Mouse (Mus musculus) heart, postnatal 25 days (tissue): ENCODE results near the gene Jade2. TPM values are rescaled to one million over a fixed set of nuclear protein-coding genes. Genes with fewer than 3 reads are reported as not detected.
A peak's percentile ranks its signal among the peaks of the same experiment; 100 is the strongest.

ENCODE experiments used
- DNase-seq: peaks from one replicate; pipeline ENCODE4 v3.0.0; 2022; ENCODE audit warnings: low spot score
- intact Hi-C: fragments of 180-260 bp; cut with DNase I; formaldehyde crosslinking; loops from one replicate; pipeline ENCODE4 v1.15.1; 2025
- total RNA-seq, 2 experiments: library from RNA; stranded (reverse); gene quantifications; 2 replicates each; pipeline ENCODE4 v1.2.3; 2021

The Jade2 gene
- total RNA-seq: 1 to 10 TPM; 6.5 to 8.8 TPM

DNA sequence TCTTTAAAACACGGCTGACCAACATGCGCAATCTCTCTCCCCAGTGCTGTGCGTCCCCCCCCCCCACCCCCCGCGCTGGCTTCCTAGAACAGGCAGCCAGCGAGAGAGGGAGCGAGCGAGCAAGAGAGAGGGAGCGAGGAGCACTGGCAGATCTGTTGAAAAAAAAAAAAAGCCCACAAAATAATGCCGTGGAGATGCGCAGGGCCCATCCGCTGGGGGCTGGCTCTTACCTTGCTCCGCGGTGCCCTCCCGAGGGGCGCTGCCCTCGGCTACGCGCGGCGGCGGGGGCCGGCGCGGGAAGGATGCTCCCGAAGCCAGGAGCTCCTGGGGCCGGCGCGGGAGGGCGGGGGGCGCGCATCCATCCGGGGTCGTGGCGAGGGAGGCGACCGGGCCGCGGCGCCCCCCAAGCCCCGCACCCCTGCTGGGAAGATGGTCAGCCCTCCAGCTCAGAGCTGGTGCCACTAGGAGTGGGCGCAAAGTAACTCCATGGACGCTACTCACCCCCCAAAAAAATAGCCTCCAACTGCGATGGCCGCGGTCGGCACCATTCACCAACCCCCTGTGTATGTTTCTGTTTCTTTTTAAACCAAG is at the start of gene Jade2:
Gene Jade2 (minus strand): TSS at position 573 of the 591 bp plus-strand sequence.
- intact Hi-C loops: loop anchor here (1.0 kb wide), 1 partner anchor 59 kb away; no protein-coding TSS in a partner anchor
- peak; percentile 34 for DNase-seq

DNA sequence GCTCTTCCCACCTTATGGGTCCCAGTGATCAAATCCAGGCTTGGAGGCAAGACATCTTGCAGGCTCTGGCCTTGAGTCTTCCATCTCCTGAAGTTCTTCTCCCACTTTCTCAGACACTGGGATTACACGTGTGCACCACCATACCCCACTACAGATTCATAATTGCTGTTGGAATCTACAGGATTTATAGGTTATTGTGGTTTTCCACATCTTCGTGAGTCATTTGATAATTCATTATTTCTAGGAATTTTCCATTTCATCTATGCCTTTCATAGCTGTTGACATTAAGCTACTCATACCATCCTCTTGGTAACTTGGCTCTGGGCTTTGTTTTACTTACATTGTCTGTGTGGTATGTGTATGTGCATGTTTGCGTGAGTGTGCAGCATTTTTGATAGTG is 46.8 kb upstream of the Jade2 start:
- no peak for DNase-seq
- intact Hi-C loops: no loop called here

DNA sequence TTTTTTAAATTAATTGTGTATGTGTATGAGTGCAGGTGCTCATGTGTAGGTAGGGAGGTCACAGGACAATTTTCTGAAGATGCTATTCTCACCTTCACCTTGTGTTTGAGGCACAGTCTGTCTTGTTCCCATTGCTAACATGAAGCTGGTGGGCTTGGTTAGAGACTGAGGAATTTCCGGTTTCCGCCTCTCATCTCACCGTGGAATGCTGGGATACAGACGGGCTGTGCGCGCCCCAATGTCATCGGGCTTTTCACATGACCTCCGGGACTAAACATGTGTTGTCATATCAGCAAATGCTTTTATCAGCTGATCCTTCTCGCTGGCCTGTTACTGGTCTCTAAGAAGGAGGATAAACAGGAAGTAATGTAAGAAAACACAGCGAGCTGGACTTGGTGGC is 42.2 kb upstream of the Jade2 start:
- intact Hi-C loops: loop anchor here (2.0 kb wide), 1 partner anchor 15 kb away; no protein-coding TSS in a partner anchor
- no peak for DNase-seq

DNA sequence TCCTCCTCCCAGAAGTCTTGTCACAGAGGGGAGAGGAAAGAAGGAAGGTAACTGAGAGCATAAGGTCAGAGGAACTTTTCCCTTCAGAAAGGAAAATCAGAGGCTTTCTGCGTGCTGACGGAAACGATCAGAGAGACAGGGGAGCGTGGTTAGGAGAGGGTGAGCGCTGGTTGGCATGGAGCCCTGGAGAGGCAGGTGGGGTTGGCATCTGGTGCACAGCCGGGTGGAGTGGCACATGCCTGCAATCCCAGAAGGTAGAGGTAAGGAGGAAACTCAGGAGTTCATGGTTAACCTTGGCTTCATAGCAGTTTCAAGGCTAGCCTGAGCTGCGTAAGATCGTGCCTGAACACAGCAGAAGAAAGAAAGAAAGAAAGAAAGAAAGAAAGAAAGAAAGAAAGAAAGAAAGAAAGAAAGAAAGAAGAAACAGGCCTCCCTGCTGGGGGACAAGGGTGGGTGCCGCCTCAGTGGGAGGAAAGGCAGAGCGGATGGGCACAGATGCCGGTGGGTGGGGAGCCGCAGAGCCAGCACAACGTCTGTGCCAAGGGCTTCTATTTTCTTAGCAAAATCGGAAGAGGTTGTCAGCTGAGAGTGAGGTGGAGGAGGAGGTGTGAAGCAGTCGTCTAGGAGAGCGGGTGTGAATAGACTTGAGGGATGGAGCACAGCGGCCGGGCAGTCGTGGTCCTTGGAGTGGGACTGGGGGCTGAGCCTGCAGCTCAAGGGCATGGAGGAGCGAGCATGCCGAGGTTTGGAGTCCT is 41.0 kb upstream of the Jade2 start:
- DNase-seq: no peak
- intact Hi-C loops: loop anchor here (2.0 kb wide), 1 partner anchor 16 kb away; no protein-coding TSS in a partner anchor

DNA sequence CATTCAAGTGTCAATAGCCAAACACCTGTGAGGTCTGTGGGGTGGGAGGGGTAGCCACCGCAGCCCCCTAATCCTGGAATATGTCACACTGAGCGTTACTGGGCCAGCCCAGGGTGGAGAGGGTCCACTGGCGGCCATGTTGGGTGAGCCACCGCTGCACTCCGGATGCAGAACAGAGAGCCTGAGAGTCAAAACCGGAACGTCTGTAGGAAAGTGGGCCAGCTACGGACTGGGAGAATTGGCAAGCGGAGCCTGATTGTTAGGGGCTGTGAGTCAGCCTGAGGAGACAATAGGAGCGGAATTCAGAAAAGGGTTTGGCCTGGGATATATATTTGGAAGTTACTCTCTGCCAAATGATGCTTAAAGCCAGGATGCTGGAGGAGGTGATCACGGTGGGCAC is 39.9 kb upstream of the Jade2 start:
- DNase-seq: peak; percentile 59
- intact Hi-C loops: loop anchor here (2.0 kb wide), 1 partner anchor 39 kb away; no protein-coding TSS in a partner anchor

DNA sequence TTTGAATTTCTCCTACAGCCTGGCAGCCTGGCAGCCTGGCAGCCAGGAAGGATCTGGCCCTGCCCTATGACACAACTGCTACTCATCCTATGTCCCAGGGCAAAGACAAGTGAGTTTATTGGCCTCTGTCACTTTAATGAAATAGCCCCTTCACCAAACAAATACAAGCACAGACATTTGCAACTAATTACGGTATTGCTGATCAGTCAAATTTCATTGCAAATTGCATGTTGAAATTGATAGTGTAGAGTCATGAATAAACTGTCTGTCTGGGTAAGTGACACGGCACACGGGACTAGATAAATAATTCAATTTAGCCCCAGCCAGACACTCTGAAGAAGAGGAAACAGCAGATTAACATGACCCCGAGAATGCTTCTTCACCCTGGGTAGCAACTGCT is 38.6 kb upstream of the Jade2 start:
- no peak for DNase-seq
- intact Hi-C loops: loop anchor here (2.0 kb wide), 1 partner anchor 37 kb away; no protein-coding TSS in a partner anchor

DNA sequence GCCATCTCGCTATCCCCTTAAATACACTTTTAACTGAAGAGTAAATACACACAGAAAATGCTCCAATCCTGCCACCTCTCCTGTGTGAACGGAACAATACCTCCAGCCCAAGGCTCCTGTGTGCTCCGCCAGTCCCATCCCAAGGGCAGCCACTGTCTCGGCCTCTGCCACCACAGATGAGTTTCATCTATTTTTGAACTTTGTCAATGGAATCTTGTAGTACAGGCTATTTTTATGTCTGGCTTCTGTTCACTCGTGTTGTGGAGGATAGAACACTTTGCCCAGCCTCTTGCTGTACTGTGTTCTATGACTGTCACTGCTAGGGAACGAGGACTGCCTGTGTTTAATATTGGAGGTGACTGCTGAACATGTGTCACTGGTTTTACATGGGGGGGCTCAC is 28.2 kb upstream of the Jade2 start:
- intact Hi-C loops: no loop called here

DNA sequence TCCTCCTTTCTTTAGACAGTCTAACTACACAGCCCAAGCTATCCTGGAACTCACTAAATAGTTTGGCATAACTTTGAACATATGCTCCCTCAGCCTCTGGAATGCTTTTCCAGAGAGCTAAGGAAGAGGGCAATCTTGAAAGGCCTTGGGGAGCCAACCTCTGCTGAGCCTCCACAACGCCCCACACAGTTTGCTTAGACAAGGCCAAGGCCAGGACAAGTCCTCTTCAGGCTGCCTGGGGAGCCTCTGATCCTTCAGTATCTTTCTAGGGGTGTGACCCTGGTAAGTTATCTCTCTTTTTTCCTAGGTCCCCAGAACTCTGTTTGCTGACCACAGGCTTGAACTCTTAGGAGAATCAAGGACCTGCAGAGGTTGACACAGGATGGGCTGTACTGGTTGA is 26.6 kb upstream of the Jade2 start:
- intact Hi-C loops: no loop called here
- DNase-seq: no peak

More for the DNA sequence above, 28.2 kb upstream of the Jade2 start:
- DNase-seq: no peak

DNA sequence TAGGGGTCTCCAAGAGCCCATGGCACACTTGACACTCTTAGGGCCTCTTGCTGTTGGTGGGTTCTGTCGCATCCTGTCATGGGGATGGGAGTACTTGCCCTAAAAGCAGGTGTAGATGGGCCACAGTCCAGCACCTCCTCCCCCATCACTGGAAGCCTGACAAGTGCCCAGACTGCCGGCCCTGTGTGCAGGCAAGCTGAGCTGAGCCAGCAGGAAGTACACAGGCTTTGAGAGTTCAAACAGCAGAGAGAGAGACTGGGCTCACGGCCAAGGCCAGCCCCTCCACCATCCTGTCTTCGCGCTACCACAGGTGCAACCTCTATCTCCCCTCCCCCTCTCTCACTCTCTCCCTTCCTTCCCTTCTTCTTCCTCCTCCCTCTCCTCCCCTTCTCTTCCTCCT is 26.2 kb upstream of the Jade2 start:
- intact Hi-C loops: no loop called here
- DNase-seq: no peak

DNA sequence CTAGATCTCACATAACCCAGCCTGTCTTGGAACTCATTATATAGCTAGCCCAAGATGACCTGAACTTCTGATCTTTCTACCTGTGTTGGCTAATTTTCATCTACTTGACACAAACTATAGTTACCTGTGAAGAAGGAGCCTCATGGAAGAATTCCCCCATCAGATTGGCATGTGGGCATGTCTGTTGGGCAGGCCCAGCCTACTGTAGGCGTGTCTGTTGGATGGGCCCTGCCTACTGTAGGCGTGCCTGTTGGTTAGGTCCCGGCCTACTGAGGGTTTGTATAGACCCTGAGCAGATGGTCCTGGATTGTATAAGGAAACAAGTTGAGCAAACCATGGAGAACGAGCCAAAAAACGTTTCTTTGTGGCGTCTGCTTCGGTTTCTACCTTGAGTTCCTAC is 24.3 kb upstream of the Jade2 start:
- intact Hi-C loops: no loop called here

DNA sequence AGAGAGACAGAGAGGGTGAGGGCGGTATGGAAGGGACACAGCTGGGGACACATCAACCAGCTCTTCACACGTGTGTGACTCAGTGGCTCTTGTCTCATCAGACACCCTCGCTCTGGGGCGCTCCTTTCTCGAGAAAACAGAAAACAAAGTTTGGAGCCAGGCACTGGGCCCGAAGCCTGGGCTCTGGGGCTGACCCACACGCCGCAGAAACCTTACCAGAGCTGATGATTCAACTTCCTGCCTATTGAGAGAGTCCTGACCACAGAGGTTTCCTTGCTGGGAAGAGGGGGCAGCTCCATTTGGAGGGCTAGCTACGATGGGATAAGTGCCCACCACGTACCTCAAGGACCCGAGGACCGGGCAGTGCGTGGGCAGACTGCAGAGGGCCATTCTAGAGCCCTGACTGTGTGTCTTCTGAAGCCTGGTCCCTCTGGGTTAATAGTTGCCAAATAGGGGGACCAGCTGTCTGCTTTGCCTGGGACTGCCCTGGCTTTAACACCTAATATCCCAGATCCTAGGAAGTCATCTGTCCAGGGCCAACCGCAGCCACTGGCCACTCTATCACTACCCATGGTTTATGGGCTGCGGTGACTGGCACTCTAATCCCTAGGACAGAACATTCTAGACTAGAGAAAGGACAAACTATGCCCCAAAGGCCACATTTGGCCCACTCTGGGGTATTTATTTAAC is 23.7 kb upstream of the Jade2 start:
- DNase-seq: no peak
- intact Hi-C loops: no loop called here

More for the DNA sequence above, 24.3 kb upstream of the Jade2 start:
- DNase-seq: no peak

DNA sequence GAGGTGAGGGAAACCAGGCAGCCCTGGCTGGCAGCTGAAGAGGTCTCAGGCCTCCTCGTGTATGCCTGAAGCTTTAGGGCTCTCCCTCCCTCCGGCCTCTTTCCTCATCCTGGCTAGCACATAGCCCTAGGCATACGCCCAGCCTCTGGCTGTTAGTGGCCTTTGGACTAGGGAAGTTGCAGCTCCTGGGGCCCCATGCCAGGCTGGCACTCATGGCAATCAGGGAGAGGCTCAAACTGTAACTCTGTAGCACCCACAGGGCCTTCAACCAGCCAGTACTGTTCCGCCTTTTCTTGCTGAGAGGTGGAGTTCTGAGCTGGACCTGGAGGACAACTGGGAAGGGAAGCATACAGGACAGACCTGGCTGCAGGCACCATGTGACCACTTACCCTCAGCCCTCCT is 19.5 kb upstream of the Jade2 start:
- no peak for DNase-seq
- intact Hi-C loops: no loop called here

DNA sequence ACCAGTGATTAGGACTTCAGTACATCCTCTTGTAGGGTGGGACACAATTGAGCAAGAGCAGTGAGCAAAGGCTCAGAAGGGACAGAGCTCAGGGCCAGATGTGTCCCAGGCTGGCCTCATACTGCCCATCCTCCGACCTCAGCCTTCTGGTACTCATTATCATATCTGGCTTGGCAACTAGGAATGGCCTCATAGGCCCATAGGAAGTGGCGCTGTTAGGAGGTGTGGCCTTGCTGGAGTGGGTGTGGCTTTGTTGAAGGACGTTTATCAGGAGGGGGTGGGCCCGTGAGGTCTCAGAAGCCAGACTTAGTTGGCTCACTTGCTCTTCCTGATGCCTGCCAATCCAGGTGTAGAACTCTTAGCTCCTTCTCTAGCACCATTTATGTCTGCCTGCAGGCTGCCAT is 18.3 kb upstream of the Jade2 start:
- no peak for DNase-seq
- intact Hi-C loops: no loop called here

DNA sequence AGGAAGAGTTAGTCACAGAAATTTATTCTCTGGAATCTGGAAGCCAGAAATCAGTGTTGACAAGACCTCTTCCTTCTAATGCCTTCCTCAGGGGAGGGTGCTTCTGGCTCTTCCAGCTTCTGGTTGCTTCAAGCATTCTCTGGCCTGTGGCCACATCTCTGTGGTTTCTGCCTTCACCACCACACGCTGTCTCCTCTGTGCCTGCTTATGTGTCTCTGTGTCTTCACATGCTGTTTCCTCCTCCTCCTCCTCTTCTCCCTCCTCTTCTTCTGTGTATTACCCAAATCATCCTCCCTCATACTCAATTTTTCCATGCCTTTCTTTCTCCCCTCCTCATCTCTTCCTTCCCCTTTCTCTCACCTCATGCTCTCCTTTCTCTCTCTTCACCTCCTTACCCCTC is 17.6 kb upstream of the Jade2 start:
- intact Hi-C loops: no loop called here
- DNase-seq: no peak

DNA sequence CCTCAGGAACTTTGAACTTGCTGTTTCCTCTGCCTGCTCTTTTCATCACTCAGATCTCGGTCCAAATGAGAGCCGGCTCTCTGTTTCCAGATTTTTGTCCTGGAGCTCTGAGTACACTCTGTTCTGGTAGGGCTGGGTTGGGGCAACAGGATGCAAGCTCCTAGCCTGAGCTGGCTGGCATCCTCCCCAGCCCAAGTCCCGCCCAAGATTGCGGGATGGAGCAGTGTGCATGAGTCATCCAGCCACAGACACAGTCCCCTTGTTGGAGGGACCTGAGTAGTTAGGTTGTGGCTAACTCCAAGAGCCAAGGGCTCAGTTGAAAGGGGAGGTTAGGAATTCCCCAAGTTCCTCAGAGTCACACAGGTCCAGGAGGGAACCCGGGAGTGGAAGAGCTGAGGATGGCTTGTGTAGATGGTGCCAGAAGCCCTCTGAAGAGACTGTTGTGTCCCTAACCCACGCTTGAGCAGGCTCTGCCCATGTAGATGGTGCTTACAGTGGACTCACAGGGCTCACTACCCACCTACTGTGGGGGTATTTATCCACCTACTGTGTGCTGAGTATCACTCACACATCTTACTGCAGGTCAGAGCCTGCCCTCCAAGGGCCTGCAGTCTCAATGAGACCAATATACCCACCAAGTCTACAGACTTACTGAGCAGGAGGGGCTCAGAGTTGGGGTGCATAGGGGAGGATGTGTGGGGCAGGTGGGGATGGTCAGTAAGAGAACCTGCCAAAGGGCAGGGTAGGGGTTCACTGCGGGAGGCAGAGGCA is 17.0 kb upstream of the Jade2 start:
- DNase-seq: peak; percentile 82
- intact Hi-C loops: no loop called here

DNA sequence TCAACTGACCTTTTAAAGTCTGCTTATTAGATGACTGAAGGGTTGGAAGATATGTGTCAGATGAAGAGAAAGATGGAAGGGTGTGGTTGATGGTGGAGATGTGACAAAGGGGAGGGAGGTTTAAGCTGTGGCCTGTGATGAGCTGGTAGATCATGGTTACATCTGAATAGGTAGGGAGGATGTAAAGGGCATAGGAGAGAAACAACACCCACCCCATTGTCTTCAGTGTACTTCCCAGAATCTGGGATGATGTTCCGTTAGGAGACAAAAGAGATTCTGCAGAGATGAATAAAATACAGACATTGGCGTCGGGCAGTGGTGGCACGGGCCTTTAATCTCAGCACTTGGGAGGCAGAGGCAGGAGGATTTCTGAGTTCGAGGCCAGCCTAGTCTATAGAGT is 15.7 kb upstream of the Jade2 start:
- no peak for DNase-seq
- intact Hi-C loops: no loop called here

DNA sequence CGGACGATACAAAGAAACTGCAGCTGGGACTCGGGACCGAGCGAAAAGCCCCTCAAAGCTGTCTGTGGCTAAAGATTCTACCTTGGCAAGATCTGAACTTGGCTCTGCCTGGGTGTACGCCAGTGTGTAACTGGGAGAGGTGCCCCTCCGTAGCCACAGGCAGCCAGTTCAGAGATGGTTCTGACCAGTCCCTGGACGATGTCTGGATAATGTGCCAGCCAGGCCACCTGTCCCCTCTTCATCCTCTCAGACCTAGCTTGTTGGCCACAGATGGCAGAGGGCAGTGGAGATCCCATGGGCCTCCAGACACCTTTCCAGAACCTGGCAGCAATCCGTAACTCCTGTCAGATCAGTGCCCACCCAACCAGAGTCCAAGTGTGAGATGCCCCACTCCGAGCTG is 9.8 kb upstream of the Jade2 start:
- no peak for DNase-seq
- intact Hi-C loops: no loop called here

DNA sequence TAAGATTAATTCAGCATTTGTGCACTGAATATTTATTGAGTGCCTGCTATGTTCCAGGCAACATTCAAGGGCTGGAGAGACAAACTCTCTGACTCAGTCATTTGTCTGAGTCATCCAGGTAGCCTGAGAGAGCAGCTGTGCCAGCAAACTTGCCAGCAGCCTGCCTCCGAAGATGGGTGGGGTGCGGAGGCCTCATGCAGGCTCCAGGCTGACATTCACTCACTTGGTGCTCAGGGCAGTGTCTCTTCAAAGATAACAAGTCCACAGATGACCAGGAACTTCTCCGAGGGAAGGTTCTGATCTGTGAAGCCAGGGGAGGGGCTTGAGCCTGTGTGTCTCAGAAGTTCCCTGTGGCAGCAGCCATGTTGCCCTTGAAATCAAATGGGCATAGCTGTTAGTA is 8.6 kb upstream of the Jade2 start:
- intact Hi-C loops: no loop called here
- no peak for DNase-seq

DNA sequence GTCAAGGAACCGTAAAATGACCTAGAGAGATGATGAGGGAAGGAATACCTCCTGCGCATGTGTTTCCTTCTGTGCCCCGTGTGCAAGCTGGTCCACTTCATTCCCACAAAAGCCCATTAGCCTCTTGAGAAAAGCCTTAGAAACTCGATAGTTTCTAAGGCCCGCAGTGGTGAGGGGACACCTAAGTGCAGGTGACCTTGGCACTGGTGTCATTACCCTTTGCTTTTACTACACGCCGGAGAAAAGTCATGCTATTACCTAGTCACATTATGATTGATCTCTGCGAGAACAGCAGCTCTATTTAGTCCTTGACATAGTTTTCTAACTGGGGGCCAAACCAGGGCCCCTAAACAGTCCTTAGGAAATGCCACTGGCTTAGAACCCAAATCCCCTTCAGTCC is 3.2 kb upstream of the Jade2 start:
- DNase-seq: no peak
- intact Hi-C loops: no loop called here

DNA sequence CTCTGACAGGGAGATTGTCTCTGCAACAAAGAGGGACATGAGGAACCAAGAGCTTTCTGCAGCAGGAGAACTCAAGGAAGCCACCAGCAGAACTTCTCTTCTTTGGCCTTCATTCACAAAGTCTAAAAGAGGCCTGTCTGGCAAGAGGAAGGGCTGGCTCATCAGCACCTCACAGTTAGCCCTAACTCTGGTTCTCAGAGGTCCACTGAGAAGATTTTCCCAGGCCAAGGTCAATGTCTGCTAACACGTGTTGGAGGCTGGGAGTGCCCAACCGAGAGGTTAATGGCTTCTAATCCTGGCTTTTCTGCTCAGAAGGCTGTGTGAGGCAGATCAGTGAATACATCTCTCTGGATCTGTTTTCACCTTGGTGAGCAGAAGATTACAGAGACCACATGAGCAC is 2.1 kb upstream of the Jade2 start:
- no peak for DNase-seq
- intact Hi-C loops: loop anchor here (2.0 kb wide), 2 partner anchors 37 to 107 kb away; partner anchors contain the start of gene Cdkn2aipnl
